Mouse (Mus musculus) layer of hippocampus, postnatal 14 days (tissue): ENCODE measurements around the gene Sap25. TPM values are rescaled to one million over a fixed set of nuclear protein-coding genes. Genes with fewer than 3 reads are reported as not detected.

Experiments used
- DNase-seq, 2 experiments: peaks; one replicate each; pipeline ENCODE4 v3.0.0; 2021 to 2022; ENCODE audit warnings: low spot score in 2 of 2, mixed read lengths in 1 of 2
- total RNA-seq, 2 experiments: library from RNA; stranded (reverse); gene quantifications; 2 replicates each; pipeline ENCODE4 v1.2.3; 2021

Gene Sap25
- total RNA-seq, 2 experiments from 2014 or later = 6.3 to 6.6 TPM

- no peak for DNase-seq
These were observed 13.1 kb upstream of the Sap25 start for GRCm38 (mm10) chr5:137627991-137628390.

DNA sequence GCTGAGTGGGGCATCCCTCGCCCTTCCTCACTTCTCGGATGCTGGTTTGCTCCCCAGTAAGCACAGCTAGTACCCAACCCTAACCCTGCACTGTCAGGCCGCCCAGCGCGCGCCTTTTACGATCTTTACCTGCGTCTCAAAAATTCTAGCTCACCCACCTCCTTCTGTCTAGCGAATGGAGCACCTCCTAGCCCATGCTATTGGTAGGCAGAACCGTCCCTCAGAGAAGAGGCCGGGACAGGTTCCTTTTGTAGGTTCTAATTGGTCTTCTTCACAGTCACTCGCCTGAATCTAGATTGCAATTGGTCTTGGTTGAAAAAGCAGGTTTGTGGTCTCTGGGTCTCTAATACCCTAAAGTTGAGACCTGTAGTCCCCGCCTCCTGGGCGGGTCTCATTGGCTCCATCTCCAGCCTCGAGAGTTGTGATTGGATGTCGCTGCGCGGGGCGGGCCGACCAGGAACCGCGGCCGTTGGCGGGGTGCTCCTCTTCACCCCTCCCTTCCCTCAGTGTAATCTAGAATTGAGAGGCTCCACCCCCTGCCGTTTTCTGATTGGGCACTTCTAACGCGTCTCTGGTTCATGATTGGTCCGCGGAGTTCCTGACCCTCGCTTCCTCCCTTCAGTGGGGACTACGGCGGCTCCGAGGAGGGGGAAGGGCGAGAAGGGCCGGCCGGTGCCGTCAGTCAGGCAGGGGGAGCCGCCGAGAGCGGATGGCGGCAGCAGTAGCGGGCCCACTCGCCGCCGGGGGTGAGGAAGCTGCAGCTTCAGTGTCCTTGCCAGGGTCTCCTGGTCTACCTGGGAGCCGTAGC lies 12.4 kb upstream of the Sap25 start, which contains the start of the genes Fbxo24, Lrch4 and Gm20605:
Fbxo24 (minus strand) TSS at position 505 of the 808 bp plus-strand sequence.
Lrch4 (plus strand) TSS at position 624 of the 808 bp plus-strand sequence.
Gm20605 (plus strand) TSS at position 678 of the 808 bp plus-strand sequence.
- DNase-seq = peak; percentile 96 to 100

DNA sequence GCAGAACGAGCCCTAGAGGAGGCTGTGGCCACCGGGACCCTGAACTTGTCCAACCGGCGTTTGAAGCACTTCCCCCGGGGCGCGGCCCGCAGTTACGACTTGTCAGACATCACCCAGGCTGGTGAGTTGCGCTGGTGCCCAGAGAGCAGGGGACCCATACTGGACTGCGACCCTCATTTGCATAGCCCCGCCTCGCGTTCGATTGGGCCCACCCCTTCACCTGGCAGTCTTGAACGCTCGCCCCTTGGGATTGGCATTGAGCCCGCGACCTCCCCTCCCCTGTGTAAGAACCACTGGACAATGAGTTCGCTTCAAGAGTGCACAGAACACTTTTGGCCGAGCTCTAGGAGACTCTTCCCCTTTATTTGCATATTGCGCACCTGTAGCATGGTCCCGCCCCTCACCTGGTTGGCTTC lies 11.8 kb upstream of the Sap25 start:
- DNase-seq = no peak

GRCm38 (mm10) chr5:137629906-137630545 lies 11.1 kb upstream of the Sap25 start:
- no peak for DNase-seq

- no peak for DNase-seq
These were observed 10.5 kb upstream of the Sap25 start for GRCm38 (mm10) chr5:137630602-137631001.

DNA sequence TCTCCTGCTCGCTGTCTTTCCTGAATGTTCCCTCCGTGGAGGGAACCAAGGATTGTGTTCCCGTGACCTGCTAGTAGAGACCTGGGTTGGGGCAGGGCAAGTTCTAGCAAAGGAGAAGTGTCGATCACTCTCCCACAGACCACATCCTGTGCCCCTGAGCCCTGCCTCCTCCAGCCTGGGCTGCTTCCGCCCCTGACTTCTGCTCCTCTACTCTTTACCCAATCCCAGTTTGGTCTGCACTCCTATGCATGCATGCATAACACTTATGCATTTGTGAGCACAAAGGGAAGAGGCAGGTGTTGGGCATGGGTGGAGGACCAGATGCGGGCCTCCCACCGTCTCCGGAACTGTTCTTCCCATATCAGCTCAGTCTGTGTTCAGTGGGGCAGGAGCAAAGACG lies 10.0 kb upstream of the Sap25 start:
- DNase-seq = no peak

- DNase-seq = no peak
These were observed 9.5 kb upstream of the Sap25 start for GRCm38 (mm10) chr5:137631591-137631990.

- no peak for DNase-seq
These were observed 7.6 kb upstream of the Sap25 start for GRCm38 (mm10) chr5:137633397-137634084.

DNA sequence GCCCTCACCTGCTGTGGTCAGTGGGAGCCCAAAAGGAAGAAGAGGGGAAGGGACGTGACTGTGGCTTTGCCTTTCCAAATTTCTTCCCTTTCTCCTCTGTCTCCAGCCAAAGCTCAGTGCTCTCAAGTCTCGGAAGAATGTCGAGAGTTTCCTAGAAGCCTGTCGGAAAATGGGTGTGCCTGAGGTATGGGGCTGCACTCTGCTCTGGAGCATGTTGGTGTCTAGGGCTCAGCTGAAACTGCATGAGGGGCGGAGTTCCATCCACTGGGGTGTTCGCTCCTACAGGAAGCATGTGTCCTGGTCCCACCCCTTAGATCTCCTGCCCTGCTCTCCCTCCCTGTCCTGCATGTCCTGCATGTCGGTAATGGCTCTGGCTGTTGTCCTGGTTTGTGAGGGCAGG lies 1.7 kb upstream of the Sap25 start:
- no peak for DNase-seq

DNA sequence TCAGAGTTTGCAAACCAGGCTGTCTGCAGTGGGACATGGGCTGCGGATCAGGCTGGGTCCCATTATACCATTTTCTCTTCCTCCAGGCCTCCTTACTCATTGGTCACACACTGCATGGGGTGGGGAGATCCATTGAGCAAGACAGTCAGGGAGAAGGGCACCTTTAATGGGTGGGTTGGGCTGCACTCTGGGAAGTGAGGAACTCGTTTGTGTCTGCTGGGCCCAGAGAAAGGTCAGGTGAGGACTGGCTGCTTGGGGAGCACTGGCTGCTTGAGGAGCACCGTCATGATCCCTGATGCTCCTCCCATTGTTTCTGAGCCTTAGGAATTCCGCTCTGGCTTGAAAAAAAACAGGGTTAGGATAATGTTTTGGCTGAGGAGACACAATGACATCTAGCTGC lies 1.8 kb downstream of the Sap25 start:
- DNase-seq = no peak

DNA sequence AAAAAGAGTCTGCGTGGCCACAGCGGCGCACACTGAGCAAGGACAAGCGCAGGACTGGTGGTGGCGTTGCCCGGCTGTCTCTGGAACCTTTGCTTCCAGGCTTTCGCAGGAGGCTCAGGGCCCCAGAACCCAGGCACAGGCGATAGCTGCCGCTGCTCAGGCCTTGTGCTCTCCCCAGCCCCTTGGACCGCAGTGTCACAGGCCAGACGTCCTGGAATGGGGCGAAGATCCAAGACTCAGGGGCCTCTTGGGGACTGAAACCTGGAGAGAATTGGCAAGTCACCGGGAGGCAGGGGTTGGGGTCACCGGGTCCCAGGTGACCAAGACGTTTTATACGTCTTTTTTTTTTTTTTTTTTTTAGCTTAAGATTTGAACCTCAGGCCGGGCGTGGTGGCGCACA lies 3.4 kb downstream of the Sap25 start:
- DNase-seq = no peak

GRCm38 (mm10) chr5:137645091-137645651 lies 4.0 kb downstream of the Sap25 start:
- DNase-seq = no peak

GRCm38 (mm10) chr5:137645652-137646091 lies 4.5 kb downstream of the Sap25 start, which contains the start of gene Irs3:
Gene Irs3 (minus strand): TSS chr5:137645714.
- DNase-seq = no peak

- no peak for DNase-seq
These were observed 6.9 kb downstream of the Sap25 start for GRCm38 (mm10) chr5:137647827-137648601.

- no peak for DNase-seq
These were observed 8.1 kb downstream of the Sap25 start for GRCm38 (mm10) chr5:137649251-137649650.

GRCm38 (mm10) chr5:137649669-137650571 lies 8.8 kb downstream of the Sap25 start:
- DNase-seq = no peak

GRCm38 (mm10) chr5:137652474-137652873 lies 11.3 kb downstream of the Sap25 start:
- DNase-seq = peak in 1 of 2 experiments; percentile 55

- no peak for DNase-seq
These were observed 12.2 kb downstream of the Sap25 start for GRCm38 (mm10) chr5:137653366-137653765.

- DNase-seq = no peak
These were observed 13.6 kb downstream of the Sap25 start for GRCm38 (mm10) chr5:137654746-137655145.
